Mouse (Mus musculus) liver, embryonic 13.5 days (tissue): Measurements from ENCODE around the gene Ucn. TPM values are rescaled to one million over a fixed set of nuclear protein-coding genes. Genes with fewer than 3 reads are reported as not detected.

Source experiments
- ATAC-seq: fragments of 200-750 bp; cut with Nextera tagmentation; 2 replicates; pipeline ENCODE4 v1.8.0; 2017; ENCODE audit warnings: low read depth, mild to moderate bottlenecking, moderate number of reproducible peaks, moderate library complexity
- DNase-seq: peaks from one replicate; pipeline ENCODE4 v3.0.0; 2022
- H3K27ac ChIP-seq: fragments of 300-500 bp; sonication (generic); 2 replicates; pipeline ENCODE4 v1.5.1; 2015; ENCODE audit warnings: moderate library complexity, mild to moderate bottlenecking, inconsistent platforms
- H3K27me3 ChIP-seq: fragments of 300-500 bp; sonication (generic); 2 replicates; pipeline ENCODE4 v1.6.1; 2015; ENCODE audit warnings: mild to moderate bottlenecking, inconsistent platforms
- H3K36me3 ChIP-seq: fragments of 300-500 bp; sonication (generic); 2 replicates; pipeline ENCODE4 v1.6.1; 2015; ENCODE audit warnings: mild to moderate bottlenecking, inconsistent platforms
- H3K4me1 ChIP-seq: fragments of 300-500 bp; sonication (generic); replicated peaks from 2 replicates; pipeline ENCODE4 v1.6.1; 2015; ENCODE audit warnings: inconsistent platforms
- H3K4me2 ChIP-seq: fragments of 300-500 bp; sonication (generic); 2 replicates; pipeline ENCODE4 v1.6.1; 2015; ENCODE audit warnings: inconsistent platforms, mild to moderate bottlenecking, moderate library complexity
- H3K4me3 ChIP-seq: fragments of 300-500 bp; sonication (generic); replicated peaks from 2 replicates; pipeline ENCODE4 v1.5.1; 2015; ENCODE audit warnings: mild to moderate bottlenecking, inconsistent platforms
- H3K9ac ChIP-seq: fragments of 300-500 bp; sonication (generic); 2 replicates; pipeline ENCODE4 v1.6.1; 2015; ENCODE audit warnings: mild to moderate bottlenecking, inconsistent platforms
- H3K9me3 ChIP-seq: fragments of 300-500 bp; sonication (generic); replicated peaks from 2 replicates; pipeline ENCODE4 v1.6.1; 2016; ENCODE audit warnings: inconsistent platforms
- WGBS: fragments of 180-500 bp; shearing (Covaris S2); methylation state at CpG from one replicate; pipeline ENCODE4 v1.1.7; 2015; ENCODE audit not compliant: insufficient replicate concordance; 5-methylcytosine and 5-hydroxymethylcytosine counted together
- polyA plus RNA-seq: library from polyadenylated mRNA; unstranded; fragments of >200 nt; fragmentation: Nextera tagmentation; extraction: Ambion mirVana; gene quantifications from 2 replicates; pipeline ENCODE4 v1.2.1, GENCODE M21; 2015

The Ucn gene
- not detected in 2 replicates for polyA plus RNA-seq

GRCm38 (mm10) chr5:31138241-31138967 is at the start of gene Ucn:
Gene Ucn (minus strand): TSS chr5:31138829.
- 3% methylated on average over 52 of the region's 52 CpGs for WGBS
- Histone ChIP-seq H3K36me3 (no peaks in the 10 kb centered on the region), H3K4me1 (0 out of 2 replicates have a peak, but pooled peaks cover 2% of the 10 kb centered on the region), H3K27ac (no peak within 1 kb of the TSS), H3K27me3 (peaks cover 71% of the 10 kb centered on the region), H3K4me2 (no peak within 1 kb of the TSS), H3K4me3 (no peak within 1 kb of the TSS), H3K9ac (no peak within 1 kb of the TSS), H3K9me3 (no peaks in the 10 kb centered on the region)
- DNase-seq (no peak), ATAC-seq (no peak)

DNA sequence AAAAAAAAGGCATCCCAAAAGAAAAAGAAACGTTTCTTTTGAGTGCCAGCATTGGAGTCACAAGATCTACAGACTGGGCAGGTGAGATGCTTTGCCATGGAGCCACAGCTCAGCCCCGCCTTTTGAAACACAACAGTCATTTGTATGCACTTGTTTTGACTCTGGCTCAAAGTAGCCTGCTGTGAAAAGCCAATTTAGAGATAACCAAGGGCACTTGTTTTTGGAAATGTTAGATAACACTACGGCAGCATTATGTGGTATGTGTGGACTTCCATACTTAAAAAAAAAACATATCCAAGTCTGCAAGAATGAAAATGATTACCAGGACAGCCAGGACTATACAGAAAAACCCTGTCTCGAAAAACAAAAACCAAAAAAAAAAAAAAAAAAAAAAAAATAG is 45.0 kb upstream of the Ucn start:
- Histone ChIP-seq H3K4me1 (peaks cover 47% of the 10 kb centered on the region), H3K9ac (peak overlapping the region; percentile 26; the same call in 1 of the 2 replicates), H3K27ac (peak overlapping the region; percentile 80), H3K36me3 (peaks cover 20% of the 10 kb centered on the region), H3K4me3 (no peak overlapping the region), H3K4me2 (peak overlapping the region; percentile 34), H3K9me3 (no peaks in the 10 kb centered on the region), H3K27me3 (no peaks in the 10 kb centered on the region)
- DNase-seq = peak; percentile 56
- 16% methylated on average over 4 of the region's 4 CpGs for WGBS
- ATAC-seq = peak; percentile 49

- peak overlapping the region; percentile 92; the same call in 1 of the 2 replicates for H3K4me2 ChIP-seq
- H3K36me3 ChIP-seq = peaks cover 4% of the 10 kb centered on the region; the same call in 1 of the 2 replicates
- DNase-seq (no peak), ATAC-seq (no peak)
- peaks cover 58% of the 10 kb centered on the region for H3K4me1 ChIP-seq
- peak overlapping the region; percentile 23; the same call in 1 of the 2 replicates for H3K9ac ChIP-seq
- H3K27me3 ChIP-seq = no peaks in the 10 kb centered on the region
- no peaks in the 10 kb centered on the region for H3K9me3 ChIP-seq
- H3K4me3 ChIP-seq = 0 out of 2 replicates have a peak overlapping the region, but pooled peaks have one; percentile 9
- WGBS = 87% methylated on average over 9 of the region's 9 CpGs
- H3K27ac ChIP-seq = no peak overlapping the region
These were observed 42.6 kb upstream of the Ucn start for GRCm38 (mm10) chr5:31181183-31181770.

- Histone ChIP-seq H3K9ac (peak within 1 kb of the TSS; percentile 89), H3K4me3 (peak within 1 kb of the TSS; percentile 96), H3K27me3 (no peaks in the 10 kb centered on the region), H3K27ac (peak within 1 kb of the TSS; percentile 98), H3K4me2 (peak within 1 kb of the TSS; percentile 92), H3K4me1 (peaks cover 53% of the 10 kb centered on the region), H3K36me3 (peaks cover 8% of the 10 kb centered on the region), H3K9me3 (no peaks in the 10 kb centered on the region)
- peak; percentile 91 for ATAC-seq
- WGBS = under 1% methylated on average over 59 of the region's 59 CpGs
- peak; percentile 83 for DNase-seq
These were observed 41.4 kb upstream of the Ucn start, which contains the start of the genes Gm29609 and Gtf3c2 for GRCm38 (mm10) chr5:31179766-31180630. Gene Gm29609 (minus strand): TSS chr5:31179911. Gene Gtf3c2 (minus strand): TSS chr5:31180144.

GRCm38 (mm10) chr5:31179301-31179765 is 40.7 kb upstream of the Ucn start:
- Histone ChIP-seq H3K36me3 (peaks cover 14% of the 10 kb centered on the region), H3K9ac (peak overlapping the region; percentile 89), H3K4me2 (peak overlapping the region; percentile 92), H3K4me1 (peaks cover 46% of the 10 kb centered on the region), H3K9me3 (no peaks in the 10 kb centered on the region), H3K4me3 (peak overlapping the region; percentile 96), H3K27ac (peak overlapping the region; percentile 98), H3K27me3 (no peaks in the 10 kb centered on the region)
- DNase-seq (peak; percentile 52), ATAC-seq (peak; percentile 49)
- under 1% methylated on average over 25 of the region's 25 CpGs for WGBS

- Histone ChIP-seq H3K4me2 (no peak overlapping the region), H3K27ac (no peak overlapping the region), H3K9me3 (no peaks in the 10 kb centered on the region), H3K27me3 (no peaks in the 10 kb centered on the region), H3K36me3 (peaks cover 97% of the 10 kb centered on the region), H3K4me3 (no peak overlapping the region), H3K4me1 (peaks cover 21% of the 10 kb centered on the region), H3K9ac (no peak overlapping the region)
- ATAC-seq (no peak), DNase-seq (no peak)
- 89% methylated on average over 4 of the region's 4 CpGs for WGBS
These were observed 30.0 kb upstream of the Ucn start for GRCm38 (mm10) chr5:31168630-31169029.

DNA sequence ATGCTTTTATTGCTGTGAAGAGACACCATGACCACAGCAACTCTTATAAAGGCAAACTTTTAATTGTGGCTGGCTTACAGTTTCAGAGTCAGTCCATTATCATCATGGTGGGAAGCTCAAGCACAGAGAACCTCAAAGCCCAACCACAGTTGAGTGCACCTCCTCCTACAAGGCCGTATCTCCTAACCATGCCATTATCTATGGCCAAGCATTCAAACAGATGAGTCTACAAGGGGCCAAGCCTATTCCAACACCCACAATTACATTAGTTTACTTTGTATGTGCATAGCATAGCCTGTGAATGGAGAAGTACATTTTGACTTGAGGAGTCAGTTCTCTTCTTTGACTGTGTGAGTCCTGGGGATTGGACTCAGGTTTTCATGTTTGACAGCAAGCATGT is 26.2 kb upstream of the Ucn start:
- H3K27ac ChIP-seq = peak overlapping the region; percentile 8
- peak; percentile 82 for ATAC-seq
- no peak for DNase-seq
- no peak overlapping the region for H3K9ac ChIP-seq
- no peaks in the 10 kb centered on the region for H3K9me3 ChIP-seq
- WGBS = 36% methylated on average over 1 of the region's 1 CpGs
- no peak overlapping the region for H3K4me3 ChIP-seq
- H3K4me1 ChIP-seq = peaks cover 35% of the 10 kb centered on the region
- H3K27me3 ChIP-seq = no peaks in the 10 kb centered on the region
- peaks cover 92% of the 10 kb centered on the region for H3K36me3 ChIP-seq
- H3K4me2 ChIP-seq = no peak overlapping the region

GRCm38 (mm10) chr5:31162462-31162861 is 23.8 kb upstream of the Ucn start:
- H3K4me3 ChIP-seq = no peak overlapping the region
- peak; percentile 72 for ATAC-seq
- H3K9me3 ChIP-seq = no peaks in the 10 kb centered on the region
- H3K4me1 ChIP-seq = peaks cover 35% of the 10 kb centered on the region
- no peaks in the 10 kb centered on the region for H3K27me3 ChIP-seq
- no peak overlapping the region for H3K27ac ChIP-seq
- H3K4me2 ChIP-seq = no peak overlapping the region
- H3K36me3 ChIP-seq = peaks cover 92% of the 10 kb centered on the region
- H3K9ac ChIP-seq = no peak overlapping the region
- no peak for DNase-seq

- Histone ChIP-seq H3K4me3 (peak within 1 kb of the TSS; percentile 72), H3K9me3 (no peaks in the 10 kb centered on the region), H3K4me1 (peaks cover 26% of the 10 kb centered on the region), H3K9ac (peak within 1 kb of the TSS; percentile 77), H3K27ac (peak within 1 kb of the TSS; percentile 20), H3K27me3 (no peaks in the 10 kb centered on the region), H3K4me2 (peak within 1 kb of the TSS; percentile 75), H3K36me3 (peaks cover 34% of the 10 kb centered on the region)
- WGBS = under 1% methylated on average over 19 of the region's 19 CpGs
- ATAC-seq (peak; percentile 94), DNase-seq (peak; percentile 69)
These were observed 15.5 kb upstream of the Ucn start, which contains the start of gene Mpv17 for GRCm38 (mm10) chr5:31154152-31154553. Gene Mpv17 (minus strand): TSS chr5:31154251.

GRCm38 (mm10) chr5:31153516-31154151 is 15.0 kb upstream of the Ucn start:
- WGBS = 34% methylated on average over 6 of the region's 6 CpGs
- DNase-seq = no peak
- H3K4me1 ChIP-seq = peaks cover 26% of the 10 kb centered on the region
- peak overlapping the region; percentile 77 for H3K9ac ChIP-seq
- H3K4me2 ChIP-seq = peak overlapping the region; percentile 75
- peak overlapping the region; percentile 72 for H3K4me3 ChIP-seq
- H3K36me3 ChIP-seq = peaks cover 29% of the 10 kb centered on the region
- no peaks in the 10 kb centered on the region for H3K9me3 ChIP-seq
- no peak overlapping the region for H3K27ac ChIP-seq
- no peaks in the 10 kb centered on the region for H3K27me3 ChIP-seq
- peak; percentile 7; the same call in 1 of the 2 replicates for ATAC-seq
